Mouse (Mus musculus) kidney, postnatal 0 days (tissue): ENCODE measurements at regions not wholly inside any gene's neighbourhood (a gene's known extent, or its start where the extent isn't known, plus 50 kb on each side); places are given as distances from the start of the nearest gene placed in this dataset.

Source experiments
- ATAC-seq: fragments of 200-750 bp; cut with Nextera tagmentation; replicated peaks from 2 replicates; pipeline ENCODE4 v1.8.0; 2017; ENCODE audit warnings: low read depth, moderate number of reproducible peaks, moderate TSS enrichment, moderate library complexity; ENCODE audit not compliant: low FRiP score
- DNase-seq: peaks from one replicate; pipeline ENCODE4 v3.0.0-alpha.2; 2016; ENCODE audit warnings: low spot score
- H3K27ac ChIP-seq: fragments of 300-500 bp; sonication (generic); 2 replicates; pipeline ENCODE4 v1.5.1; 2014; ENCODE audit warnings: mild to moderate bottlenecking
- H3K27me3 ChIP-seq: fragments of 300-500 bp; sonication (generic); 2 replicates; pipeline ENCODE4 v1.6.1; 2014; ENCODE audit warnings: low read length, mixed read lengths; ENCODE audit not compliant: insufficient read depth
- H3K36me3 ChIP-seq: fragments of 300-500 bp; sonication (generic); 2 replicates; pipeline ENCODE4 v1.6.1; 2014; ENCODE audit warnings: low read length, mixed read lengths; ENCODE audit not compliant: insufficient read depth
- H3K4me1 ChIP-seq: fragments of 300-500 bp; sonication (generic); replicated peaks from 2 replicates; pipeline ENCODE4 v1.6.1; 2014; ENCODE audit warnings: antibody characterized with exemption, low read length, mixed read lengths; ENCODE audit not compliant: insufficient read depth
- H3K4me2 ChIP-seq: fragments of 300-500 bp; sonication (generic); 2 replicates; pipeline ENCODE4 v1.6.1; 2014; ENCODE audit warnings: mild to moderate bottlenecking, low read length, moderate library complexity, mixed read lengths
- H3K4me3 ChIP-seq: fragments of 300-500 bp; sonication (generic); replicated peaks from 2 replicates; pipeline ENCODE4 v1.5.1; 2014; ENCODE audit warnings: low read depth, low read length
- H3K9ac ChIP-seq: fragments of 300-500 bp; sonication (generic); 2 replicates; pipeline ENCODE4 v1.6.1; 2014; ENCODE audit warnings: low read depth, low read length
- H3K9me3 ChIP-seq: fragments of 300-500 bp; sonication (generic); replicated peaks from 2 replicates; pipeline ENCODE4 v1.6.1; 2016; ENCODE audit warnings: low read length, inconsistent platforms, mixed read lengths
- CTCF ChIP-seq: IDR thresholded peaks from 2 replicates; pipeline ENCODE4 v1.5.1; 2016; ENCODE audit warnings: antibody characterized with exemption, low read depth, mild to moderate bottlenecking, moderate library complexity
- WGBS: fragments of 180-500 bp; shearing (Covaris S2); extraction: QIAGEN DNeasy Blood & Tissue Kit; methylation state at CpG from one replicate; pipeline ENCODE4 v1.1.7; 2014; 5-methylcytosine and 5-hydroxymethylcytosine counted together

DNA sequence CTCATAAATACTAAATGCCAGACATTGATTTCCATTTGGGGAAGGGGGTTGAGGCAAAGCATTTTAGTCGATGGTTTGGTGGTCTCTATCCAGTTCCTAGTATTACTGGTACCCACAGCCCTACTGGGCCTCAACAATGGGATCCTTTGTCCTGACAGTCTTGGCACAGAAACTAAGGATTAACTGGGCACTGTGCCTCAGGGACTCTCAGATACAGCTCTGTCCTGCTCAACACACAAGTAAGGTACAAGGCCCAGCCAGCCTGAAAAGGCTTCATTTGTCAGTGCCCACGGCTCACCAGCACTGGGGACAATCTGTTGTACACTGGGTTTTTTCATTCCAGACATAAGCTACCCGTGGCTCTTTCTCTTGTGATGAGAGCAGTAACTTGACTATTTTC, 686.0 kb downstream of the Nedd1 start:
- TF ChIP-seq CTCF = no peak
- no peak overlapping the region for H3K4me3 ChIP-seq
- DNase-seq = no peak

DNA sequence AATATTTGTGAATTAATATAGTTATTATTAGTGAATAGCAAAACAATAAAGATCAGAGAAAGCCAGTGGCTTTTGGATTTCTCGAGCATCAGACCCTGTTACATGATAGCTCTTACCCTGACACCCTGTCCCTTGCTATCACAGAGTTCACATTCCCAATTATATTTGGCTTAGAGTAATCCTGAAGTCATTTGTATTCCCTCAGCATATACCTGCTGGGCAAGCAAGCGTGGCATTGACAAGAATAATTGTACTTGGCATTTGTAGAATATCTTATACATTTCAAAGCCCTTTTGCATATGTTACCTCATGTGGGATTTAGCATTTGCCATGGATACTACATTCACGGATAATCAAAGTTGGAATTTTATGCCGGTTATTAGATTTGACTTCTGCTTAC, 692.0 kb downstream of the Nedd1 start:
- DNase-seq = no peak
- 81% methylated on average over 4 of the region's 4 CpGs for WGBS

More for the DNA sequence above, 686.0 kb downstream of the Nedd1 start:
- Histone ChIP-seq H3K9ac (no peak overlapping the region), H3K9me3 (no peaks in the 10 kb centered on the region), H3K4me1 (no peaks in the 10 kb centered on the region), H3K27ac (no peak overlapping the region), H3K4me2 (no peak overlapping the region), H3K27me3 (no peaks in the 10 kb centered on the region), H3K36me3 (no peaks in the 10 kb centered on the region)
- no peak for ATAC-seq
- 74% methylated on average over 3 of the region's 3 CpGs for WGBS

DNA sequence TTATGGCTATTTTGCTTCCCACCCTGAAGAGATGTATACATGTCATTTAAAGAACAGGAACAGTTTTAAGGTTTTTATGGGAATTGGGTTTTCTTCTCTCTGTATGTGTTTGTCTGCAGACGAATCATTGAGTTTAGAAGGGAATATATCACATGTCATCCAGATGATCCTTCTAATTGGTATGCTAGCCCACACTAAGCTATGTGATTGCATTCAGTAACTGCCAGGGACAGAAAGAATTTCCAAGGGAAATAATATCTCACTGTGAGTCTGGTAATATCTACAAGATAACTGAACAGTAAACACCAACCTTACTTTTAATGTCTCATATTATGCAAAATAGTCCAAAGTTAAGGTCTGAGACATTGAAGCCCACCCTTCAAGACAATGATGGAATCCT, 698.0 kb downstream of the Nedd1 start:
- Histone ChIP-seq H3K4me1 (no peaks in the 10 kb centered on the region), H3K9me3 (no peaks in the 10 kb centered on the region), H3K4me2 (no peak overlapping the region), H3K9ac (no peak overlapping the region), H3K27ac (no peak overlapping the region), H3K27me3 (no peaks in the 10 kb centered on the region), H3K36me3 (no peaks in the 10 kb centered on the region), H3K4me3 (no peak overlapping the region)
- DNase-seq (no peak), ATAC-seq (no peak)
- TF ChIP-seq CTCF = no peak
- WGBS = 55% methylated on average over 1 of the region's 1 CpGs

More for the DNA sequence above, 692.0 kb downstream of the Nedd1 start:
- ATAC-seq = no peak
- H3K36me3 ChIP-seq = no peaks in the 10 kb centered on the region
- H3K27ac ChIP-seq = no peak overlapping the region
- TF ChIP-seq CTCF = no peak
- H3K4me1 ChIP-seq = no peaks in the 10 kb centered on the region
- no peak overlapping the region for H3K4me3 ChIP-seq
- H3K9ac ChIP-seq = no peak overlapping the region
- H3K4me2 ChIP-seq = no peak overlapping the region
- H3K9me3 ChIP-seq = no peaks in the 10 kb centered on the region
- H3K27me3 ChIP-seq = no peaks in the 10 kb centered on the region

DNA sequence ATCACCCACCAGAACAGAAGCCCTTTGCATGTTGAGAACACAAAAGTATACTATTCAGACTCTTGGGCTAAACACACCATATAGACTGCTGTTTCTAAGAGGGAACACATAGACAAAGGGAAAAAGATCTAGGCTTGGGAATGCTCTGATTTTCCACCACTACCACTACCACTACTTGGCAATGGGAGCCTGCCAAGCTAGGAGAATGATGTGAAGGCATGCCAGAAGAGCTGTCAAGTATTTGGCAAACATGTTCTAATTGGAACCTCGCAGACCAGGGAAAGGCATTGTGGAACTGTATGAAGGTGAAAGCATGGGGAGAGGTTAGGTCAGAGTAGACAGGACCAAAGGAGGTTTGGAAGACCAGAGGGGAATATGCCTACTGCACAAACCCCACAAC, 701.2 kb downstream of the Nedd1 start:
- no peak overlapping the region for H3K9ac ChIP-seq
- H3K27me3 ChIP-seq = no peaks in the 10 kb centered on the region
- H3K4me2 ChIP-seq = no peak overlapping the region
- TF ChIP-seq CTCF = no peak
- no peaks in the 10 kb centered on the region for H3K4me1 ChIP-seq
- DNase-seq = no peak
- WGBS = 70% methylated on average over 1 of the region's 1 CpGs
- no peaks in the 10 kb centered on the region for H3K9me3 ChIP-seq
- H3K36me3 ChIP-seq = no peaks in the 10 kb centered on the region
- no peak overlapping the region for H3K4me3 ChIP-seq
- no peak overlapping the region for H3K27ac ChIP-seq
- no peak for ATAC-seq

DNA sequence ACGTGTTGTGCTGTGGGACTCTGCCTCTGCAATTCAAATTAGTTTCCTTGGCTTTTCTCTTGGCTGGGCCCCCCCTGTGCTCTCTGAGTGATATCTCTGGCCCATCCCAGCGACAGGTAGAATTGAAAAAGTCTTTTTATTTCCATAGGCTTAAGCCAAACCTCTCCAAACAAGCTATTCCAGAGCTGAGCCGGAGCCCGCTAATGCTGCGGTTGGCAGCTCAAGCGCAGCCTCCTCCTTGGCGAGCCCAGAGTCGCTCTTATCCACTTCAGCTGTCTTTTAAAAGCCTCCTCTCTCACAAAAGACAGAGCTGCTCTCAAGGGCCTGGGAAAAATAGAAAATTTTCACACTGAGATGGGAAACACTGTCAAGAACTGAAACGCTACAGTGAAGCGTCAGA, 712.7 kb downstream of the Nedd1 start:
- TF ChIP-seq CTCF = no peak
- H3K27ac ChIP-seq = no peak overlapping the region
- ATAC-seq (no peak), DNase-seq (peak; percentile 45)
- H3K9me3 ChIP-seq = no peaks in the 10 kb centered on the region
- H3K4me3 ChIP-seq = no peak overlapping the region
- 40% methylated on average over 10 of the region's 10 CpGs for WGBS
- no peak overlapping the region for H3K4me2 ChIP-seq
- no peaks in the 10 kb centered on the region for H3K4me1 ChIP-seq
- no peaks in the 10 kb centered on the region for H3K27me3 ChIP-seq
- H3K36me3 ChIP-seq = no peaks in the 10 kb centered on the region
- H3K9ac ChIP-seq = no peak overlapping the region

DNA sequence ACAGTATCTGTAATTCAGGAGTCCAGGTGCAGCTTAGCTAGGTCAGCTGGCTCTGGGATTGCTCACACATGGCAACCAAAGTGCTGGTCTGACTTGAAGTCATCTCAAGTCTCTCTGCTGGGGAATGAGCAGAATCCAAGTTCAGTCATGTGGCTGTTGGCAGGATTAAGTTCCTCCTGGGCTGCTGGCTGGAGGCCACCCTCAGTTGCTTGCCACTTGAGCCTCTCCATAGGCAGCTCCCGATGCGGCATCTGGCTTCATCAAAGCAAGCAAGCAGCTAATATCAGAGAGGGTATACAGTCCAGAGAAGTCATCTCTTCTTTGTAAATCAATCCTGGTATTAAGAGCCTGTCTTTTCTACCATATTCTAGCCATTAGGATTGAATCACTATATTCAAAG, 714.3 kb downstream of the Nedd1 start:
- no peaks in the 10 kb centered on the region for H3K9me3 ChIP-seq
- no peak overlapping the region for H3K9ac ChIP-seq
- no peak overlapping the region for H3K27ac ChIP-seq
- WGBS = 88% methylated on average over 2 of the region's 2 CpGs
- no peak for TF ChIP-seq CTCF
- no peak overlapping the region for H3K4me3 ChIP-seq
- H3K4me1 ChIP-seq = no peaks in the 10 kb centered on the region
- DNase-seq (no peak), ATAC-seq (no peak)
- no peaks in the 10 kb centered on the region for H3K36me3 ChIP-seq
- H3K4me2 ChIP-seq = no peak overlapping the region
- no peaks in the 10 kb centered on the region for H3K27me3 ChIP-seq

DNA sequence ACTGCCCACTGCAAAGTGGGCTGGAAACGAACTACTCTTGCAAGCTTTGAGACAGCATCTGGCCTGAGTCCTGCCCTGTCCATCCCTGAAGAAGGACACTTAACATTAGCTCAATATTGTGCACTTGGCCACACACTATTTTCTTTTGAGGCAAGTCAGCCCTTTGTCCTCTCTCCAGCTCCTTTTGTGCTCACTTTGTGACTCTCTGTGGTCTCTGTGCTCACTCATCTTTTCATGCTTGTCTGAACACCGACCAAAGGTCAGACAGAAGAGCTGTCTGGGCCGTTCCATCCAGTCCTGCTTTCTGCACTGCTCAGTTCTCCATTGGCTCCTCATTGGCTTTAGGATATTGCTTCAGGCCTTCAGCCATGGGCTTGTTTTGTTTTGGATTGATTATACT, 715.8 kb downstream of the Nedd1 start:
- WGBS = 59% methylated on average over 3 of the region's 3 CpGs
- Histone ChIP-seq H3K27ac (no peak overlapping the region), H3K4me2 (no peak overlapping the region), H3K9me3 (no peaks in the 10 kb centered on the region), H3K4me1 (no peaks in the 10 kb centered on the region), H3K9ac (no peak overlapping the region), H3K36me3 (no peaks in the 10 kb centered on the region), H3K27me3 (no peaks in the 10 kb centered on the region), H3K4me3 (no peak overlapping the region)
- DNase-seq (peak; percentile 8), ATAC-seq (no peak)
- no peak for TF ChIP-seq CTCF
